Mouse (Mus musculus) megakaryocyte, embryonic 14.5 days (primary cell): Measurements from ENCODE around the gene Zfp384.

Experiments used
- FLI1 ChIP-seq: IDR thresholded peaks from 2 replicates; pipeline ENCODE4 v1.6.1; 2012; ENCODE audit warnings: low read length, inconsistent platforms, mixed read lengths
- GATA1 ChIP-seq: IDR thresholded peaks from 3 replicates; pipeline ENCODE4 v1.6.1; 2012; ENCODE audit warnings: mixed read lengths, low read length, inconsistent platforms, borderline replicate concordance

DNA sequence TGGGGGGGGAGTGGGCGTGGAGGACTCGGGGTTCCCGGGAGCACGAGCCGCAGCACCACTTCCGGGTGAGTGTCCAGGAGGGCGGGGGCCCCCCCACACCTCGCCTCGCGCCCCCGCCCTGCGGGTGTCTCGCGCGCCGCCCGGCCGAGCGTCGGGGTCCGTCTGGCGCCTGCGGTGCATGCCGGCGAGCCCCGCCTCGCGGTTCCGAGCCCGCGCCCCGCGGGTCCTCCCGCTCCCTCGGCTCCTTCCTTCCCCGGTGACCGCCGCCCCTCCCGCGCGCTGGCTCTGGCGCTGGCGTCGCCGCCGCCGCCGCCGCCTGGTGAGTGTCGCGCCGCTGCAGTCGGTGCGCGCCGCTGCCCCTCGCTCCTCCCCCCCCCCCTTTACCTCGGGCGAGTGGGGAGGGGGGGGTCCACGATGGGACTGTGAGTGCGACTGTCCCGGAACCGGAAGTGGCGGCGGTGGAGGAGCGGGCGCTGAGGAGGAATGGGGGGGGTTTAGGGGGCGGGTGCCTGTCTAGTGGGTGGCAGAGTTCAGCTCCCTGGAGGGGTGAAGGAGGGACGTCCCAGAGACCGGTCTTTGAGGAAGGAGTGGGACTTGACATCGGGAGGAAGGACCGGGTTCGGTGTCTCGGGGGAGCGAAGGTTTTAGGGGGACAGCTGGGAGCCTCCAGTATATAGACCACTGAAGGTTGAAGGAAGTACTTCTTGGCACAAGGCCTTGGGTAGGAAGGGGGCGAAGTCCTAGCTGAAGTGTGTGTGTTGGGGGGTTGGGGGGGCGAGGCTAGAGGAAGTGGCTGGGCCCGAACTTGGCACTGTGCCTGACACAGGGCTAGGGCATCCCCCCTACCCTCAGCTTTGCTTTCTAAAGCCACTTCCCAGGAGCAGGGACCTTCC is 482 bp downstream of the Zfp384 start:
- TF ChIP-seq GATA1 (no peak), FLI1 (no peak)
